Mouse (Mus musculus) heart, postnatal 10 days (tissue): ENCODE results near the gene Serpine2. TPM values are rescaled to one million over a fixed set of nuclear protein-coding genes. Genes with fewer than 3 reads are reported as not detected.

Source experiments
- DNase-seq, 2 experiments: peaks; one replicate each; pipeline ENCODE4 v3.0.0; 2021
- intact Hi-C: fragments of 180-260 bp; cut with DNase I; formaldehyde crosslinking; loops from one replicate; pipeline ENCODE4 v1.15.1; 2025
- total RNA-seq, 2 experiments: library from RNA; stranded (reverse); gene quantifications; 2 replicates each; pipeline ENCODE4 v1.2.3; 2021

The Serpine2 gene
- total RNA-seq, 2 experiments from 2014 or later: 40.1 to 42.9 TPM

DNA sequence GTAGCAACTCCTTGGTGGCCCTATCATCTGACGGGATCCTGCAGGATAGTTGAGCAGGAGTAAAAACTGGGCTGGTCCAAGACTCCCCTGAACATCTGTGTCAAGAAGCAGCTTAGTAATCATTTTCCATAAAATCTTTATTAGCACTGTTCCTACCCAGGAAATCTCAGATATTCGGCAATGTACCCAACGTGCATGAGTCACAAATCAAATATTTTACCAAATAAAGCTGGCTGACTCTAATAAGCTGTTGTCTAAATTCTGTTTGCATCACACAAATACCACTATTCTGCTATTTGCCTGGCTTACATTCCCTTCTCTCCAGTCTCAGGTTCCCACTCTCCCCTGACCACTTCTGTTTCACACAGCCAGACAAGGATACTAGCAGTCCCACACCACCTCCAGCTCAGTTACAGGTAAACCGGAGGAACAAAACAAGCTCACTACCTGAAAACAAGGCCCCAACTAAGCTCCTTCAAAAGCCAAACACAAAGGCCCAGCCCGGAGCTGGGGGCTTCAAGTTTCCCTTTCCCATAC is 101.5 kb downstream of the Serpine2 start:
- intact Hi-C loops: loop anchor here (2.0 kb wide), 1 partner anchor 17 kb away; no protein-coding TSS in a partner anchor
- DNase-seq: no peak

DNA sequence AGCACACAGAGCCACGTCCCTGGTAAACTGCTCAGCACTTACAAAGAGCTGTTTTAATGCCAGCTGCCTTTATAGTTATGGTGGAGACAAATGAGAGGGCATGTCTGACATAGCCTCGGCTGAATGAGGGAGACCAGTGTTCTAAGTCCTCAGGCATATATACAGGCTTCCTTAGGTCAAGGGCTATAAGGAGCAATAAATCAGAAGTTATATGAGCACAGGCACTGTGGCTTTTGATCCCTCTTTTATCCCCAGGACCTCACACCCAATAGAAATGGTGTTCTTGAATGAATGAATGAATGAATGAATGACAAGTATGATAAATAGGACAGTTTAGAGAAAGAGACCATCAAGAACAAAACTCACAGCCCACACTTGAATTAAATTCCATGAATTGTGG is 102.0 kb downstream of the Serpine2 start:
- no peak for DNase-seq
- intact Hi-C loops: loop anchor here (2.0 kb wide), 1 partner anchor 16 kb away; no protein-coding TSS in a partner anchor

DNA sequence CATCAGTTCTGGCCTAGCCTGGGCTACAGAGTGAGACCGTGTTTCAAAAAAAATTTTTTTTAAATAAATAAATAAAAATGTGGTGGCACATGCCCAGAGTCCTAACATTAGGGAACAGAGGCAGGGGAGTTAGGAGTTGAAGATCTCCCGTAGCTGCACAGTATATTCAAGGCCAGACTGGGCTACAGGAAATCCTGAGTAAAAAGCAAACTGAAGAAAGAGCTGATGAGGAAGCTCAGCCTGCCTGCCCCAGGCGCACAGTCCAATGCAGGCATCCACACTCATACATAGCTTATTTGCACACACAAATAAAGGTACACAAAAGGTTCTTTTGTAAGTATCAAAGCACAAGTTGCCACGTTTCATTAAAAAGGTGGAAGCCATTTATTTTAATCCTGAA is 103.4 kb downstream of the Serpine2 start:
- intact Hi-C loops: no loop called here
- no peak for DNase-seq

DNA sequence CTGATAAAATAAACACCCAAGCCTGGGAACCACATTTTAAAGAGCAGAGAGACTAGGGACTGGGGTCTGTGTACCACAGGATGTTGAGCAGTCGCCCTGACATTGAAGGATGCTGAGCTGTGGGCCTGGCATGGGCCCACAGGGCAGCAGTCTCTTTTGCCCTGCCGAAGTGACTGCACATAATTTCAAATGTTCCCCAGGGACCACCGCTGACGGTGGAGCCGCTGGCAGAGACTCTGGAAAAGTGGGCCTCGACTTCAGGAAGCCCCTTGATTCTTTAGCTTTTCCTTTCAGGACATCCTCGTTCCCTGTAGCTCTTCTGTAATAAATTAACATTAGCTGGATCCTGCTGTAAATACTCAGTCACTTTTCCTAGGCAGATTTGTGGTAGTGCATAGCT is 103.8 kb downstream of the Serpine2 start:
- intact Hi-C loops: no loop called here
- DNase-seq: peak; percentile 45 to 54

DNA sequence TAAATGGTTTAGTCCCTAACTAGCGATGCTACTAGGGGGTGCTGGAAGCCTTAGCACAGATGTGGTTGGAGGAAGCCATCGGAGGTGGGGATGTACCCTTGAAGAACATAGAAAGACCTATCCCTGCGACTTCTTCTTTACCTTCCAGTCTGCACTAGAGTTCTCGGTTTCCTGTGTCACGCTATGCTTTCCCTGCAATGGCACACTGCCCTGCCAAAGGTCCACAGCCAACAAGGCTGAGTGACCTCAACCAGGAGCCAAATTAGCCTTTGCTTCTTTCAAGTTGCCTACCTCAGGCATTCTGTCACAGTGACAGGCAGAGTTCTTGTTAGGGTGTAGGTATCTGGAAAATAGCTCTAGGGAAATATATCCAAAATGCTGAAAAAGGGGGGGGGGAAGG is 104.6 kb downstream of the Serpine2 start:
- intact Hi-C loops: no loop called here
- DNase-seq: no peak

DNA sequence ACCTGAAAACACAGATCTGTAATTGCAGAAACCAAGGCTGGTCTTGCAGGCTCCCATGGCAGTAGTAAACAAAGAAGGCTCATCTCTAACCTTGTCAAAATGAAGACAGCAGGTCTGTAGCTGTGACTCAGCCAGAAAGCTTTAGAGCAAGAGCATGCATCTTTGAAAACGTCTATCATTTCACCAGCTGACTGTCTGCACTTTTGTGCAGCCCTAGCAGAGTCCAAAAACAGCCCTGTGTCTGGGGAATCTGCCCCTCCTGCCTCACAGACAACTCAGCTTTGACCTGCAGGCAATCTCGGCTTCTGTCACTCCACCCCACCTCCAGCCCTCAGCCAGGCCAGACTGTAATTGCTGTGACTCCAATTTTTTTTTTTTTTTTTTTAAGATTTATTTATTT is 105.6 kb downstream of the Serpine2 start:
- intact Hi-C loops: no loop called here

DNA sequence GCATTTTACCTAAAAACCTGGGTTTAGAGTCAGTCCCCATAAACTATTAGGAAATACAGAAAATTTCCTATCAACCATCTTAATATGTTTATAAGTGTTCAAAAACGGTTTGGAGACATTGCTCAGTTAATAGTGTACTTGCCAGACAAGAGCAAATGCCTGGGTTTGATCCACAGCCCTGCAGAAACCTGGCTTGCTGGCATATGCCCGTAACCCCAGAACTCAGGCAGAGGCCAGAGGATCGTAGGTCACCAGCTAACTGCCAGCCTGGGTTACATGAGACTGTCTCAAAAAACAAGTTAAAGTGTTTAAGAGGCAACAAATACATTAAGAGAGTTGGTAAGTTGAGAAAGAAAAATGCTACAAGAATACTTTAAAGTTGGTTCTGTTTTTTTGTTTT is 106.0 kb downstream of the Serpine2 start:
- intact Hi-C loops: no loop called here

More for the DNA sequence above, 105.6 kb downstream of the Serpine2 start:
- DNase-seq: no peak

DNA sequence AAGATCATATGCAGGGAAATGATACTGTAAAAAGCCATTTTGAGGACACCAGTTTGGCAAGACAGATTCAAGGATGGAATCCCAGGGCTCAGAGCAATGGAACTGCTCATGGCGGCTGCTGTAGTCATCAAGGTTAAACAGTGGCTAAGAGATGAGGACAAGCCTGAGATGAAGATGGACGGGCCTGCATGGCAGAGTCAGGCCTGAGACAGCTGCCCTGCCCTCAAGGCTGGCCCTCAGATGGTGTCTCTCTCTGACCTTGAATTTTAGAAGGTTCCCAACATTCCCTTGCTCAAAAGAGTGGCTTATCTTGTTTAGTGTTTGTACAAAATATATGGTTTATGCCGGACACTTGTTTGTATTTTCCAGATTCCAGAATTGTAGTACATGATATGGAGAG is 107.5 kb downstream of the Serpine2 start:
- DNase-seq: no peak
- intact Hi-C loops: no loop called here

More for the DNA sequence above, 106.0 kb downstream of the Serpine2 start:
- no peak for DNase-seq

DNA sequence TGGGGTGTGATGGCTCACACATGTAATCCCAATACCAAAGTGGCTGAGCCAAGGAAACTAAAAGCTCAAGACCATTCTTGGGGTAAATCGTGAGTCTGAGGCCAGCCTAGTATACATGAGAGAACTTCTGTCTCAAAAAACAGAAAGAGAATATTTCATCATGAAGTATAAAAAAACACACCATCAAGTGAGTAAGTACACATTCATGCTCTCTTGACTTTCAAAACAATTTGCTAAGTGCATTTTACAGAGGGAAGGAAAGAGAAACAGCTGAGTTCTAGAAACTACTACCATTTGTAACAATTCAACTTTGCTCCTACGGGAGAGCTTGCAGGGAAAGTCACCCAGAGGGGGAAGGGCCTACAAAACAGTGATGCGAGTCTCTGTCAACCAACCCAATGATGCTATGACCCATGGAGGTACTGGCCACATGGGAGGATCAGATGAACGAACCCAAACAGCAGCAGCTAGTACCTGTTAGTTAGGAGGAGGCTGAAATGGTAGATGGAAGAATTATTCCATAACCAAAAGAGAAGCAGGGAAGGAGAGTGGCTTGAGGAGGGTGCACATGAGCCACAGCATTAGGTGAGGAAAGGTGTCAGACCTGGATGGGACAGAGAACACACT is 108.2 kb downstream of the Serpine2 start:
- intact Hi-C loops: no loop called here
- DNase-seq: no peak

DNA sequence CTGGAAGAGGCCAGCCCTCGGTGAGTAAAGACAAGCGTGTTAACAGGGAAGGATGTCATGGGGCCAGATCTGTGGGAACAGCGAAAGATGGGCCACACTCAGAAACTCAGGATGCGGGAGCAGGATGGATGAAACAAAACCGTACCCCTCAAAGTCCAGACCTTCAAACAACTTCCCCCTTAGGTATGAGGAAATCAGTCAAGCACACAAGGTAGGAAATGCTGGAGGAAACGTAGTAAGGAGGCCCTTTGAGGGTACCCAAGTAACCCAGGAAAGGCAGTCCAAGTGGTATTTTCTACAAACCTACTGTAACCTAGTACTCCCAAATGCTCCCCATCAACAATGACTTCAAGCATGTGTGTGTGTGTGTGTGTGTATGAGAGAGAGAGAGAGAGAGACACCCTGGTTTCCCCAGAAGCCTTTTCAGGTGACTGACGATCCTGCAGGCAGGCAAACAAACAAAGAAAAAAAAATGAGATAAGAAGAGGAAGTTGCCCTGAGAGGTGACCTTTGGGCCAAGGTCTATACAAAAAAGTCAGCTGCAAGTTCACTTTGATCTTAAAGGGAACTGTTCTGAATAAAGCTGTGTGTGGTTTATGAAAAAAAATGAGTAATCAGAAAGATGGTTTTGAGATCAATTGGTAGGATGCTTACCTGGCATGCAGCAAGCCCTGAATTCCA is 108.8 kb downstream of the Serpine2 start:
- no peak for DNase-seq
- intact Hi-C loops: no loop called here

DNA sequence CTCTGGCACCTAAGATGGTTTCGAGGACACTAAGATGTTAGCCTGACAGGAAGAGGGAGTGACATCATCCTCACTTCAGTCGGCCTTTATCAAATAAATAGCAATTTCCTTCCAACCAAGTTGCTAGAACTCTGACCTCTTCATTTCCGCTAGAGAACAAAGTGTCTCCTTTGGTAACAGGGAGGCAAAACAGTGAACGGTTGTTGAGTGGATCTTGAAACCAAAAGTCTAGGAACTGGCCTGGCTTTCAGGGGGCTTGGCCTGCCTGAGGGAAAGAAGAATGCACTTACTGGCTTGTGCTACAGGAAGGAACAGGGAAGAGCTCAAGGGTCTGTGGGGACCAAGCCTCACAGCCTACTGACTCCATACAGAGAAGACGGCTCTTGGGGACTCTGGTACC is 109.8 kb downstream of the Serpine2 start:
- DNase-seq: peak; percentile 38 to 45
- intact Hi-C loops: no loop called here

DNA sequence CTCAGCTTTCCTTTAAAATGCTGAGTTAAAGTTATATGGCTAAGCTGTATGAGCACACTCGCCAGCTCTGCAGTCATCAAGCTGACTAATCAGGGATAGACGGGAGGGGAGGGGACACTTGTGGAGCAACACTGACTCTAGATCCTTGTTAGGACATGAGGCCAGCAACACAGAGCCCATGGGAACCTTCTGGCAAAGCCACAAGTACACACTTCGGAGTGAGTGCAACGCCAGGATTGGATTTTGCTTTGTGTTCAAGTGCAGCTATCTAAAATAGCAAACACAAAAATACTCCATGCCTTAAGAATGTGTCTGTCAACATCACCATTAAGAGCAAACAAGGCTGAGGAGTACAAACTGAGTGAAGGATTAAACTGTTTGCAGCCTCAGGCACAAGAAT is 114.9 kb downstream of the Serpine2 start:
- intact Hi-C loops: no loop called here

More for the DNA sequence above, 114.9 kb downstream of the Serpine2 start:
- DNase-seq: peak; percentile 82 to 87

Other genes starting within 250 kb of the Serpine2 start
- gene Ap1s3, start 189.2 kb downstream of the Serpine2 start, total RNA-seq: 1 to 10 TPM in 1 of 2 experiments, under 1 TPM in 1; 0.87 to 1.1 TPM
- 10 to 100 TPM; 48.8 to 50.2 TPM for gene Mrpl44, start 85.2 kb downstream of the Serpine2 start, total RNA-seq
- gene Wdfy1, start 85.0 kb downstream of the Serpine2 start, total RNA-seq: 10 to 100 TPM; 21.9 to 29.2 TPM